In genomic region chr7:101422069-101422468, GRCm38 (mm10) we compare ENCODE assay signal across 9 mouse cellular contexts. TPM values are rescaled to one million over a fixed set of nuclear protein-coding genes. Genes with fewer than 3 reads are reported as not detected.
A peak's percentile ranks its signal among the peaks of the same experiment; 100 is the strongest.
DNase-seq lines count a peak whose midpoint lies in the region; ATAC-seq lines count a peak whose summit lies in the region.
"Had no signal": no experiment of that assay in that cellular context is flagged by ENCODE, and none has a peak within 500 bp of the region (broad histone marks: within the 10 kb centered on the region; RNA-seq: fewer than 3 reads in every experiment).

No protein-coding gene starts in this region.

- H3K36me3 ChIP-seq in erythroblast, embryonic 14.5 days (ENCODE audit: control insufficient read depth): no peaks in the 10 kb centered on the region

- peaks cover 27% of the 10 kb centered on the region for H3K4me1 ChIP-seq in erythroblast, embryonic 14.5 days (ENCODE audit: control insufficient read depth)

- H3K4me3 ChIP-seq in erythroblast, embryonic 14.5 days (replicated peaks): peak overlapping the region; percentile 28

- H3K27me3 ChIP-seq in erythroblast, embryonic 14.5 days (ENCODE audit: control insufficient read depth): peaks cover 29% of the 10 kb centered on the region

- H3K9me3 ChIP-seq in erythroblast, embryonic 14.5 days (ENCODE audit: control insufficient read depth, low read length): no peaks in the 10 kb centered on the region

- peak; percentile 61 for DNase-seq in testis, postnatal 10 days (ENCODE audit: low spot score)
- no peak for DNase-seq in testis, postnatal 14 days (ENCODE audit: low spot score)
- peak; percentile 30 for DNase-seq in hindlimb bud, embryonic 11.5 days (ENCODE audit: extremely low spot score, low read depth, low spot score)
- DNase-seq in retina, postnatal 1 day: peak; percentile 51
- DNase-seq in cerebellum, adult 9-10 months: no peak
- no peak for DNase-seq in gastrocnemius, adult 8-10 months (ENCODE audit: low spot score in 2 of 2)

- ATAC-seq in erythroblast, adult 5-6 weeks (replicated peaks; ENCODE audit: low FRiP score, poor library complexity, severe bottlenecking): no peak

RNA-seq across cellular contexts. Expression of gene Pde2a, which starts 0.6 kb away (rescaled TPM):
- 0.01 TPM in 2 replicates for polyA plus RNA-seq in erythroblast, embryonic 14.5 days (2012)
- total RNA-seq in erythroblast, adult 5-6 weeks (2015; ENCODE audit: low replicate concordance): 17.5 and 18.6 TPM in 2 replicates
- 13.0 and 16.4 TPM in 2 replicates for total RNA-seq in erythroblast, adult 5-6 weeks (2017; ENCODE audit: low replicate concordance)
- 10 to 100 TPM; 15.2 to 22.9 (median 18.4) TPM for total RNA-seq in gastrocnemius, adult 8-10 months (2022)

RNA-seq across cellular contexts. Expression of gene Gm45837, which starts 11.4 kb away (rescaled TPM):
- not detected in 2 replicates for polyA plus RNA-seq in erythroblast, embryonic 14.5 days (2012)
- total RNA-seq in erythroblast, adult 5-6 weeks (2015; ENCODE audit: low replicate concordance): 5.0 TPM in 1 of 2 replicates, not detected in the other
- not detected in 2 replicates for total RNA-seq in erythroblast, adult 5-6 weeks (2017; ENCODE audit: low replicate concordance)
- 1 to 10 TPM in 2 of 4 experiments, not detected in 2; 3.8 to 4.1 TPM for total RNA-seq in gastrocnemius, adult 8-10 months (2022)
- total RNA-seq: left cerebral cortex, postnatal 25 days had no signal

Comparison
In these comparisons a context has a peak if more than half of its experiments do, and no peak if none do; other contexts are left out.
1. DNase-seq: peak in testis, postnatal 10 days (single experiment), hindlimb bud, embryonic 11.5 days (single experiment) and retina, postnatal 1 day (single experiment); none in testis, postnatal 14 days (single experiment), cerebellum, adult 9-10 months (single experiment) and gastrocnemius, adult 8-10 months (0 of 2).